Mouse (Mus musculus) embryonic facial prominence, embryonic 13.5 days (tissue): ENCODE results near the gene Fibp. TPM values are rescaled to one million over a fixed set of nuclear protein-coding genes. Genes with fewer than 3 reads are reported as not detected.

Experiments used
- ATAC-seq: fragments of 200-750 bp; cut with Nextera tagmentation; 2 replicates; pipeline ENCODE4 v1.8.0; 2017; ENCODE audit warnings: low read depth; ENCODE audit not compliant: insufficient number of reproducible peaks, insufficient read depth, low FRiP score, low TSS enrichment
- H3K27ac ChIP-seq: fragments of 300-500 bp; sonication (generic); 2 replicates; pipeline ENCODE4 v1.5.1; 2015; ENCODE audit warnings: moderate library complexity, mild to moderate bottlenecking, inconsistent platforms
- H3K27me3 ChIP-seq: fragments of 300-500 bp; sonication (generic); 2 replicates; pipeline ENCODE4 v1.6.1; 2015; ENCODE audit warnings: mild to moderate bottlenecking, inconsistent platforms
- H3K36me3 ChIP-seq: fragments of 300-500 bp; sonication (generic); 2 replicates; pipeline ENCODE4 v1.6.1; 2015; ENCODE audit warnings: mild to moderate bottlenecking, inconsistent platforms
- H3K4me1 ChIP-seq: fragments of 300-500 bp; sonication (generic); 2 replicates; pipeline ENCODE4 v1.6.1; 2015; ENCODE audit warnings: inconsistent platforms
- H3K4me2 ChIP-seq: fragments of 300-500 bp; sonication (generic); 2 replicates; pipeline ENCODE4 v1.6.1; 2015; ENCODE audit warnings: moderate library complexity, mild to moderate bottlenecking, inconsistent platforms
- H3K4me3 ChIP-seq: fragments of 300-500 bp; sonication (generic); 2 replicates; pipeline ENCODE4 v1.5.1; 2015; ENCODE audit warnings: mild to moderate bottlenecking, inconsistent platforms
- H3K9ac ChIP-seq: fragments of 300-500 bp; sonication (generic); 2 replicates; pipeline ENCODE4 v1.6.1; 2015; ENCODE audit warnings: mild to moderate bottlenecking, inconsistent platforms
- H3K9me3 ChIP-seq: fragments of 300-500 bp; sonication (generic); 2 replicates; pipeline ENCODE4 v1.6.1; 2016; ENCODE audit warnings: inconsistent platforms
- WGBS: fragments of 180-500 bp; shearing (Covaris S2); methylation state at CpG from one replicate; pipeline ENCODE4 v1.1.7; 2015; ENCODE audit warnings: mixed read lengths; 5-methylcytosine and 5-hydroxymethylcytosine counted together
- polyA plus RNA-seq: library from polyadenylated mRNA; unstranded; fragments of >200 nt; fragmentation: Nextera tagmentation; extraction: Ambion mirVana; gene quantifications from 2 replicates; pipeline ENCODE4 v1.2.1, GENCODE M21; 2015

Fibp gene
- polyA plus RNA-seq, 1 experiment from 2014 or later: 144 TPM

DNA sequence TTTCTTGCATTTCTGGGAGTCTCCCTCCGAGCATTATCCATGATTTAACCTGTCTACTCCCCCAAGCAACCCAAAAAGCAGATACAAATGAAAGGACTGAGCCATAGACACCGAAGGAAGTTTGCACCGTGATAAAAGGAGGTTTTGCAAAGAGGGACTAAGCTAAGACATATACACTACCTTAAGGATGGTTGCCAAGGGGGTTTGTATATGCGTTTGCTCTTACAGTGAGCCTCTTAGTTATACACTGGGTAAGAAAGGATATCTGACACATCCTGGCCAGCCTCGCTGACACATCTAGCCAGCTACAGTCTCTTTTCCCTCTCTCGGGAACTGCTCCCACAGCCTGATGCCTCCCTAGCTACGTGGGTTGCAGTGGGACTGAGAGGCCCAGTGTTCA is 26.5 kb upstream of the Fibp start:
- ATAC-seq: no peak
- H3K4me1 ChIP-seq: peaks cover 19% of the 10 kb centered on the region
- no peaks in the 10 kb centered on the region for H3K27me3 ChIP-seq
- WGBS: 62% methylated on average over 7 of the region's 7 CpGs
- H3K9me3 ChIP-seq: no peaks in the 10 kb centered on the region
- H3K27ac ChIP-seq: peak overlapping the region; percentile 76; the same call in 1 of the 2 replicates
- peak overlapping the region; percentile 72 for H3K4me2 ChIP-seq
- 0 out of 2 replicates have a peak, but pooled peaks cover 3% of the 10 kb centered on the region for H3K36me3 ChIP-seq
- peak overlapping the region; percentile 40 for H3K4me3 ChIP-seq
- peak overlapping the region; percentile 68 for H3K9ac ChIP-seq

DNA sequence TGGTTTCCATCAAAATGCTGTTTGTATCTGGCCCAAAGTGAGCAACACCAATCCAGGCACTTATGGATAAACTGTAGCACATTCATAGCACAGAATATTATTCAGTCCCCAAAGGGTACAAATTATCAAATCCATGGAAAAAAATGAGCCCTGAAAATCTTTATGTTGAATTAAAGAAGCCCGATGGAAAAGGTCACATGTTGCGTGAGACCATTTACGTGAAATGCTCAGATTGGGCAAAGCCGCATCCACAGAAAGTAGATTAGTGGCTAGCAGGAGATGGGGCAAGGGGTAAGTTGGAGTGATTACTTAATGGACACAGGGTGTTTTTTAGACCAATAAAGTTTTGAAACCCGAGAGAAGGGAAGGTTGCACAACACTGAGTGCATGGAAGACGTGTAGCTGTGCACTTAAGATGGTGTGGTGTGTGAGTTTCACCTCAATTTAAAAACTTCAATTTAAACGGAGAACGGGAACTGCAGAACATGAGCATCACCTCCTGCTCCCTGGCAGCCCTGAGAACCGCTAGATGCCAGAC is 16.0 kb upstream of the Fibp start:
- no peaks in the 10 kb centered on the region for H3K9me3 ChIP-seq
- no peak overlapping the region for H3K27ac ChIP-seq
- peaks cover 17% of the 10 kb centered on the region for H3K4me1 ChIP-seq
- 64% methylated on average over 9 of the region's 9 CpGs for WGBS
- no peak overlapping the region for H3K4me3 ChIP-seq
- no peak for ATAC-seq
- peaks cover 41% of the 10 kb centered on the region for H3K27me3 ChIP-seq
- H3K36me3 ChIP-seq: no peaks in the 10 kb centered on the region
- peak overlapping the region; percentile 36; the same call in 1 of the 2 replicates for H3K9ac ChIP-seq
- no peak overlapping the region for H3K4me2 ChIP-seq

DNA sequence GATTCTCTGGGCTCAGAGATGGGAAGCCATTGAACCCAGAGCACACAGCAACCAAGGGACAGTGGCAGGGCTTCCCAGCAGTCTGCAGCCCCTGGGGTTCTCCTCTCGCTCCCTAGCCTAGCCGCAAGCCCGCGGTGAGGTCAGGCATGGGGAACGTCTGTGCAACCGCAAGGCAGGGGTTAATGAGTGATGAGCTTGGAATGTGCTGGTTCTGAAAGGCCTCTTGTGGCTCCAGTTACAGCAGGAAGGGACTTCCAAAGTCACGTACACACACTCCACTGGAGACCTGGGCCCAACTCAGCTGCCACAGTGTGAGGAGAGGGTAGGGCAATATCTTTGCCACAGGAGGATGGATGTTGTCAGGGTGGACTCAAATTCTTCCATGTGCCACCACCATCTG is 15.5 kb upstream of the Fibp start:
- H3K9me3 ChIP-seq: no peaks in the 10 kb centered on the region
- no peak overlapping the region for H3K27ac ChIP-seq
- H3K4me3 ChIP-seq: no peak overlapping the region
- no peak overlapping the region for H3K4me2 ChIP-seq
- H3K4me1 ChIP-seq: peaks cover 17% of the 10 kb centered on the region
- peaks cover 46% of the 10 kb centered on the region for H3K27me3 ChIP-seq
- WGBS: 25% methylated on average over 7 of the region's 7 CpGs
- peak overlapping the region; percentile 36; the same call in 1 of the 2 replicates for H3K9ac ChIP-seq
- no peak for ATAC-seq
- no peaks in the 10 kb centered on the region for H3K36me3 ChIP-seq

DNA sequence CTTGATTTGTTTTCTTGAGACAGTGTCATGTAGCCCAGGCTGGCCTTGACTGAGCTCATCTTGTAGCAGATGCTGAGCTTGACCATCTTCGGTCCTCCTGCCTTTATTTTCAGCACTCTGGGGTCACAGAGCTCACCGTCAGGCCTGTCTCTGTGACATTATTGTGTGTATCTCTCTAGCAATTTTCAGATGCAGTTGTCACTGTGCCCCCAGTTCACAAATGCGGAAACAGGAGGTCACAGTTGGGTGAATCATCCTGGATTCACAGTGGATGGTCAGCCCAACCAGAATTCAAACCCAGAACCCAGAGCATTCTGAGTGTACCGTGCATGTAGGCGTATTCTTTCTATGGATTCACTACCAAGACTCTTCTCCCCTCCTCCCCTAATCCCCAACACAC is 14.7 kb upstream of the Fibp start:
- Histone ChIP-seq H3K4me3 (no peak overlapping the region), H3K27me3 (peaks cover 54% of the 10 kb centered on the region)

GRCm38 (mm10) chr19:5447515-5448353 is 12.7 kb upstream of the Fibp start, which contains the start of gene Fosl1:
Gene Fosl1, plus strand, starts transcription at chr19:5447547.
- peak within 1 kb of the TSS; percentile 54 for H3K4me3 ChIP-seq
- under 1% methylated on average over 70 of the region's 70 CpGs for WGBS
- H3K4me2 ChIP-seq: peak within 1 kb of the TSS; percentile 96
- peak within 1 kb of the TSS; percentile 66 for H3K9ac ChIP-seq
- H3K27me3 ChIP-seq: peaks cover 59% of the 10 kb centered on the region
- ATAC-seq: peak; percentile 72
- H3K9me3 ChIP-seq: no peaks in the 10 kb centered on the region
- no peaks in the 10 kb centered on the region for H3K36me3 ChIP-seq
- no peak within 1 kb of the TSS for H3K27ac ChIP-seq
- peaks cover 17% of the 10 kb centered on the region for H3K4me1 ChIP-seq

More for the DNA sequence above, 14.7 kb upstream of the Fibp start:
- H3K9ac ChIP-seq: no peak overlapping the region
- no peak overlapping the region for H3K27ac ChIP-seq
- no peak for ATAC-seq
- peaks cover 17% of the 10 kb centered on the region for H3K4me1 ChIP-seq
- no peaks in the 10 kb centered on the region for H3K36me3 ChIP-seq
- H3K9me3 ChIP-seq: no peaks in the 10 kb centered on the region
- no peak overlapping the region for H3K4me2 ChIP-seq
- WGBS: 92% methylated on average over 5 of the region's 5 CpGs

DNA sequence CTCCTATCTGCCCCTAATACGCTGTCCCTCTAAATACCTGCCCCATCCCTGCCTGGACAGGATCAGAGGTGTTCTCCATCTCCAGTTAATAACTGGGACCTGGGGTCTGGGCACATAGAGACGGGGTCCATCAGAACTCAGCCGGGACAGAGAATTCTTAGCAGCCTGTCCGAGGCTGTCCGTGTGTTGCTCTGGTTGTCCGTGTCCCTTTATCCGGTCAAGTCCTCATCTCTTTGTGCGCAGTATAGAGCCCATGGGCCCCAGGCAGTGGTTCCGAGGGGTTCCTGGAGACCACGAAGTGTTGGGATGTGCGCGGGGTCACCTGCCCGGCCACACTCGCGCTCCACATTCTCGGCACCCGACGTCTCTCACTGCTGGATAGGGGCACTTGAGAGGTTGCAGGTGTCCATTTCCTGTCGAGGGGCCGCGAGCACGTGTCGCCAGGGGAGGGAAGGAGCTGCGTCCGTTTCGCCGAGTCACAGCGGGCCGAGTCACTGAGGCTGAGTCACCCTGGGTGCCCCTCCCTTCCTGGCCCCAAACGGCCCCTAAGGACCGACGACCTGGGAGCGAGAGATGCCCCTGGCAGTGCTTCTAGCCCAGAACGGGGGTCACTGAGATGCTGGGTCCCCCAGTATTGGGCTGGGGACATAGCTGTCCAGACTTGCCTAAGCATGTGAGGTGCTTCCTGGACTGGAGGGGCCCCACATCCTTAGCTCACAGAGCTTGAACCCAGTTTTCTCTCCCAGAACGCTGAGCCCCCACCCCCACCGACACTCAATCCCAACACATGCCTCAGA is 11.9 kb upstream of the Fibp start:
- Histone ChIP-seq H3K27ac (no peak overlapping the region), H3K9ac (peak overlapping the region; percentile 66; the same call in 1 of the 2 replicates), H3K27me3 (peaks cover 59% of the 10 kb centered on the region), H3K9me3 (no peaks in the 10 kb centered on the region), H3K4me2 (peak overlapping the region; percentile 96), H3K4me3 (peak overlapping the region; percentile 54), H3K36me3 (no peaks in the 10 kb centered on the region), H3K4me1 (peaks cover 17% of the 10 kb centered on the region)
- 7% methylated on average over 36 of the region's 36 CpGs for WGBS
- no peak for ATAC-seq

DNA sequence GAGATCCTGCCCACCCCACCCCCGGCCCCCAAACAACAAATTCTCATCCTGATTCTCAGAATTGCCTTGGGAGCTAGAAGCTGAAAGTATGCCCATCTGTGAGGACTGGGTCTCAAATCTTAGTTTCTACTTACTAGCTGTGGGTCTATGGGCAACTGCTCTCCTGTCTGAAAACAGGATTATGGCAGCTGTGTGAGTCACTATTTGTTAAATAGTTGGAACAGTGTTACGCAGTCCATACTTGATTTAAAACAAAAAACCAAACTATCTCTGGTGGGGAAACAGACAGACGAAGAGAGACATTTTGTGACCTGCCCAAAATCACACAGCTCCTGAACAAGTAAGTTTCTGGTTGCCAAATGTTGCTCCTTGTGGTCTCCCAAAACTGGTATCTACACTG is 10.7 kb upstream of the Fibp start:
- H3K36me3 ChIP-seq: peaks cover 11% of the 10 kb centered on the region; the same call in 1 of the 2 replicates
- no peak overlapping the region for H3K4me3 ChIP-seq
- no peak overlapping the region for H3K27ac ChIP-seq
- no peak for ATAC-seq
- H3K4me1 ChIP-seq: peaks cover 18% of the 10 kb centered on the region
- no peak overlapping the region for H3K9ac ChIP-seq
- H3K4me2 ChIP-seq: no peak overlapping the region
- WGBS: 83% methylated on average over 3 of the region's 3 CpGs
- H3K9me3 ChIP-seq: no peaks in the 10 kb centered on the region
- H3K27me3 ChIP-seq: peaks cover 57% of the 10 kb centered on the region

DNA sequence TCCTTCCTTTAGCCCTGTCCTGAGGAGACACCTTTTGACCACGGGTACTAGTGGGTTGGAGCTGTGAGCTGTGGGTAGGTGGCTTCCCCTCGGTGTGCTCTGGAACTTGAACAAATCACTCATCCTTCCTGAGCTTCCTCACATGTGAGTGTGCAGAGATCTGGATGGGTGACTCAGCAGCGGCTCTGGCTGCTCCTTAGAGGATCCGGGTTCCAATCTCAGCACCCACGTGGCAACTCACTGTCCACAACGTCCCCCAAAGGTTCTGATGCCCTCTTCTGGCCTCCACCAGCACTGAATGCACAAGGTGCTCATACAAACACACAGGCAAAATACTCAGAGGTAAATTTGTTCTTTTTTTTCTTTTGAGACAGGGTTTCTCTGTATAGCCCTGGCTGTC is 8.6 kb upstream of the Fibp start:
- no peak for ATAC-seq
- H3K4me2 ChIP-seq: no peak overlapping the region
- peaks cover 45% of the 10 kb centered on the region for H3K27me3 ChIP-seq
- H3K4me1 ChIP-seq: peaks cover 35% of the 10 kb centered on the region
- 74% methylated on average over 6 of the region's 6 CpGs for WGBS
- no peaks in the 10 kb centered on the region for H3K9me3 ChIP-seq
- no peak overlapping the region for H3K9ac ChIP-seq
- peaks cover 13% of the 10 kb centered on the region; the same call in 1 of the 2 replicates for H3K36me3 ChIP-seq
- H3K27ac ChIP-seq: no peak overlapping the region
- H3K4me3 ChIP-seq: no peak overlapping the region

GRCm38 (mm10) chr19:5455037-5455436 is 5.4 kb upstream of the Fibp start:
- Histone ChIP-seq H3K4me1 (peaks cover 30% of the 10 kb centered on the region), H3K36me3 (peaks cover 13% of the 10 kb centered on the region; the same call in 1 of the 2 replicates), H3K27ac (no peak overlapping the region), H3K4me2 (peak overlapping the region; percentile 99), H3K9ac (peak overlapping the region; percentile 61; the same call in 1 of the 2 replicates), H3K4me3 (peak overlapping the region; percentile 74; the same call in 1 of the 2 replicates), H3K27me3 (peaks cover 19% of the 10 kb centered on the region), H3K9me3 (no peaks in the 10 kb centered on the region)
- ATAC-seq: no peak
- 73% methylated on average over 12 of the region's 12 CpGs for WGBS

DNA sequence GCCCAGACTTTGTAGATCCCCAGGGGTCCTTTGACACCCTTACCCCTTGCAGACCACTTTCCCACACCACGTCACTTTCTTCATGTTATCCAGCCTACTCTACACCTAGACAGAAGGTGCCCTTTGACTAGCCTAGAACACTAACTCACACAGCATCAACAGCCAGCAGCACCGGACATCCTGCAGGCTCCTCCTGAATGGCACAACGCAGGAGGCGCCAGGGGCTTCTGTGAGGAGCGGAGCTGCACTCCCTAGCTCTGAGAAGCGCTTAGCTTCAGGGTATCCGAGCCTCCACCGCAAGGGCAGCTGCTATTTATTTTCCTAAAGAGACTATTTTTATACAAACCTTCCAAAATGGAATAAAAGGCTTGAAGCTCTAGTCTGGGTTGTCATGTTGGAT is 4.8 kb upstream of the Fibp start:
- H3K9ac ChIP-seq: peak overlapping the region; percentile 61; the same call in 1 of the 2 replicates
- H3K27me3 ChIP-seq: peaks cover 14% of the 10 kb centered on the region
- 49% methylated on average over 8 of the region's 8 CpGs for WGBS
- no peak overlapping the region for H3K27ac ChIP-seq
- no peaks in the 10 kb centered on the region for H3K9me3 ChIP-seq
- H3K4me1 ChIP-seq: peaks cover 30% of the 10 kb centered on the region
- H3K4me3 ChIP-seq: peak overlapping the region; percentile 74
- H3K4me2 ChIP-seq: peak overlapping the region; percentile 99
- H3K36me3 ChIP-seq: peaks cover 13% of the 10 kb centered on the region; the same call in 1 of the 2 replicates
- ATAC-seq: no peak

- Histone ChIP-seq H3K4me3 (peak overlapping the region; percentile 74), H3K27me3 (peaks cover 9% of the 10 kb centered on the region), H3K4me1 (peaks cover 36% of the 10 kb centered on the region), H3K4me2 (peak overlapping the region; percentile 99), H3K27ac (peak overlapping the region; percentile 87), H3K36me3 (peaks cover 13% of the 10 kb centered on the region; the same call in 1 of the 2 replicates), H3K9ac (peak overlapping the region; percentile 76), H3K9me3 (no peaks in the 10 kb centered on the region)
- WGBS: 5% methylated on average over 26 of the region's 26 CpGs
- ATAC-seq: 0 out of 2 replicates have a peak, but pooled peaks have one; percentile 8
These were observed 4.0 kb upstream of the Fibp start for GRCm38 (mm10) chr19:5456241-5456921.
